Mouse (Mus musculus) left cerebral cortex, postnatal 14 days (tissue): ENCODE measurements at regions not wholly inside any gene's neighbourhood (a gene's known extent, or its start where the extent isn't known, plus 50 kb on each side); places are given as distances from the start of the nearest gene placed in this dataset.

ENCODE experiments used
- DNase-seq, 2 experiments: peaks; one replicate each; pipeline ENCODE4 v3.0.0; 2021 to 2022; ENCODE audit warnings: low spot score in 2 of 2, mixed read lengths in 1 of 2
- intact Hi-C: fragments of 180-260 bp; cut with DNase I; formaldehyde crosslinking; loops from one replicate; pipeline ENCODE4 v1.15.1; 2025

DNA sequence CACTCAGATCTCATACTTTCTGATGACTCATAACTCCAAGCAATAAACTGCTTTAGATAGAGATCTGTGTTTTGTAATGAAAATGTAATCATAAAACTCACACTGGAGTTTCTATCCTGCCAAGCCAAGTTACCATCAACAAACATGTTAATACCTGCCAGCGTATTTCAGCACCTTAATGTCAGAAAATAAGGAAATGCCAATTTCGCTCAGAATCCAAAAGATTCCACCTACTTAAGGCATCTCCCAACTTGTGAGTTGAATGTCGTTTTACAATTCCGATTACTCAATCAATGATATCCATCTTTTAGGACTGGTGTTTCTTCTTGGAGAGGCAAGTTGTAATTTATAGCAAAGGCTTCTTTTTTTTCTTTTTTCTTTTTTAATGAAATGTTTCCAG is 850.5 kb downstream of the Epha4 start:
- intact Hi-C loops, result no loop called here
- no peak for DNase-seq

- no peak for DNase-seq
- intact Hi-C loops, result no loop called here
These were observed 838.1 kb downstream of the Epha4 start for GRCm38 (mm10) chr1:76676836-76677235.

DNA sequence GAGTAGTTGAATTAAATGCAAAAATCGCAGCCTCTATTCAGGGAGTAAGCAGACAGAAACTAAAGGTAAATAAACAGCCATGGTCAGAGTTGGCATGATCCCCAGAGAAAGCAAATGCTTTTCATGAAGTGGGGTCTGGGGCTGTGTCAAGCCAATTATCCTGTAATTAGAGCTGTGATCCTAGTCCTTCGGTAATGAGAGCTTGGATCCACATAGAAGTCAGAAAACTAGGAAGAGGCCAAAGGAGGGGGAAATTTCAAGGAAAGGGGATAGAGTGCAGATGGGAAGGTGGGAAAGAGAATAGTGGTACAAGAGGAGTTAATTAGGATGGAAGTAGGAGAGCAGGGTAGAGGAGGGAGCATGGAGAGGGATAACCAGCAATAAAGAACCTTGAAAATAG is 809.3 kb downstream of the Epha4 start:
- DNase-seq, result no peak
- intact Hi-C loops, result no loop called here

DNA sequence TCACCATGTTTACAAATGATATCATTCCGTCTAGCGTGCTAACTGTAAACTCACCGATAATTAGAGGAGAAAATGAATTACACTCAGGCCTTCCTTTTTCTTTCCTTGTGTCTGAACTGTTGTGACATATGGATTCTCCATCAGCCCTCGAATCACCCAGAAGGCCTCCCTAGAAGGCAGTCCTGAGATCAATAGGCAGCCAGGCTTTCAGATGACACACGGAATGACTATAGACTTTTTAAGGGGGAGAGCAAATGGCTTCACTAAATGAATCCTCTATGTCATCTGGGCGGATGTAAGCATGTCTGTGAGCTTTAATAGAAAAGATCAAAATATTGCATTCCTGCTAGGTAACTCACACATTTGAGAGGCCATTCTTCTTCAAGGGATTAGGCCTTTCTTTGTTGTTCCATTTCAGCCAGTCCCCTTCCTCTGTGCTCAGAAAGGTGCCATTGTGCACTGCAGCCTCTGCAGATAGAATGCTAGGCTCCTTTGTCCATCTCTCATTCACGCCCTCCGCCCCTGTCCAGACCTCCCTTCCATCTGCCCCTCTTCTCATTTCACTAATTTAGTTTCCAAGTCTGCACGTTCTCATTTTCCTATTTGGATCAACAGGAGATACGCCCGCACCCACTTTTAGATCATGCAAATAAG is 797.1 kb downstream of the Epha4 start:
- DNase-seq, result no peak
- intact Hi-C loops, result no loop called here

GRCm38 (mm10) chr1:76724453-76724852 is 790.4 kb downstream of the Epha4 start:
- DNase-seq, result peak in 1 of 2 experiments; percentile 5
- intact Hi-C loops, result no loop called here

DNA sequence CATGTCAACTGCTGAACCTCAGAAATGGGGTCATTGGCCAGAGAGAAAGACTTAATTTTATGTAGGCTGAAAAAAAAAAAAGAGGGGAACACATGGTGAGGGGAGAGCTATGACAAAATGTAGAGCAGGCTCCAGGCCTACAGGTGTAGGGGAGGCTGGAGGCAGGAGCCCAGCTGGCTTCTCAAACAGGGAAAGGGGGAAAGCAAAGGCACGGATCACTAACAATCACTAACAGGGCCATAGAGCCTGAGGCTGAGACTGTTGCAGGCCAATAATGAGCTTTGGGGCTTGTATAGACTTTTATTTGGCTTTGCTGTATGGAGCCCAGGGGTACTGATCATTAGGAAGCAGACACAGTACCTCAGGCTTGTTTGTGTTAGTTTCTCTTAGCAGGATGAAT is 777.9 kb downstream of the Epha4 start:
- DNase-seq, result no peak
- intact Hi-C loops, result no loop called here

DNA sequence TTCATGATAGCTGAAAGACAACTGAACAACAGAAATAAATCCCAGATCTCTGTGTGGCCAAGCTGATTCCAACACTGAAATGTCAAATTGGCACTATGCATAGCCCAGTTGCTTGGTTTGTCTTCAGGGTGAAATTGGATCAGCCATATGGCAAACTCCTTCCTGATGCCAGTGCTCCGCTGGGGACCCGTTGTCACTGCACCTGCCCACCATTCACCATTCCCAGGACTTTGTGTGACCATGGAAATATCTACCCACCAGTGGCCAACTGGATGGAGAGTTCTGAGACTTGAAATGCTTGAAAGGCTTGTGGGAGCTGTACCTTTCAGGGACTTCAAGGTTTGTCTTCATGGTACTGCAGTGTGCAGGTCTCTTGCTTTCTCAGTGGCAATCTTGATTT is 777.2 kb downstream of the Epha4 start:
- no peak for DNase-seq
- intact Hi-C loops, result no loop called here

GRCm38 (mm10) chr1:76772694-76773093 is 742.2 kb downstream of the Epha4 start:
- intact Hi-C loops, result no loop called here
- DNase-seq, result no peak

- intact Hi-C loops, result no loop called here
- DNase-seq, result no peak
These were observed 728.0 kb downstream of the Epha4 start for GRCm38 (mm10) chr1:76786871-76787270.

- peak; percentile 3 to 9 for DNase-seq
- intact Hi-C loops, result no loop called here
These were observed 721.5 kb downstream of the Epha4 start for GRCm38 (mm10) chr1:76793438-76793837.

- intact Hi-C loops, result no loop called here
- no peak for DNase-seq
These were observed 695.0 kb downstream of the Epha4 start for GRCm38 (mm10) chr1:76819906-76820305.

DNA sequence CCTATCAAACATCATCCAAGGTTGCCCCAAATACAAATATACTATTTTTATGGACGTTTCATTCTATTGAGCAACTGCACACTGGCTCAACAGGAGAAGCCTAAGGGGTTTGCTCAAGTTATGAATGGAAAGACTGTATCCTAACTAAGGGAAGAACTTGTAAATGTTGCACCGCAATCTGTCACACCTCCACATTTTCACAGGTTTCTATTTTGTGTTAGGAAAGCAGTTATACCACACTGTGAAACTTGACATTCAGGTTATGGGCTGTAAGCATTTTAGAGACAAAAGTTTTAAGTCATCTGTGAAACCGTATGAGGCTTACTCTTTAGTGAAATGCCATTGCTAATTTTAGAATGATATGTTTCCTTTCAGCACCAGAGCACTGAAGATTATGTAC is 693.3 kb downstream of the Epha4 start:
- intact Hi-C loops, result no loop called here
- peak; percentile 16 to 69 for DNase-seq

- intact Hi-C loops, result no loop called here
- no peak for DNase-seq
These were observed 685.2 kb downstream of the Epha4 start for GRCm38 (mm10) chr1:76829690-76830089.

DNA sequence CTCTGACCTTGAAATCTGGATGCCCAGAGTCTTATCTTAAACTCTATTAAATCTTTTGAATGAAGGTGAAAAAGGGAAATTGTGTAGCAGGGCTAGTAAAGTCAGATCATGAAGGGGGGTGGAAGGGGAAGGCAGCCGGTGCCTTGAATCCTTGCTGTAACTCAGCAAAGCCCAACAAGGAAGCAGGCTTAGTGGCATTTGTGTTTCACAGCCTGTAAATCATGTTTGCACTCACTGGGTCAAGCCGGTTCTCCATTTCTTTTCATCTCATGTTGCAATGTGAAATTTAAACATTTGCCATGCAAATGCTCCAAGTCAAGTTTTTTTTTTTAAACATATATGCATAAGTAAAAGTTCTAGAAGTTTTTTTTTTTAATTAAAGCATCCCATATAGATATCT is 682.6 kb downstream of the Epha4 start:
- intact Hi-C loops, result no loop called here
- DNase-seq, result no peak

DNA sequence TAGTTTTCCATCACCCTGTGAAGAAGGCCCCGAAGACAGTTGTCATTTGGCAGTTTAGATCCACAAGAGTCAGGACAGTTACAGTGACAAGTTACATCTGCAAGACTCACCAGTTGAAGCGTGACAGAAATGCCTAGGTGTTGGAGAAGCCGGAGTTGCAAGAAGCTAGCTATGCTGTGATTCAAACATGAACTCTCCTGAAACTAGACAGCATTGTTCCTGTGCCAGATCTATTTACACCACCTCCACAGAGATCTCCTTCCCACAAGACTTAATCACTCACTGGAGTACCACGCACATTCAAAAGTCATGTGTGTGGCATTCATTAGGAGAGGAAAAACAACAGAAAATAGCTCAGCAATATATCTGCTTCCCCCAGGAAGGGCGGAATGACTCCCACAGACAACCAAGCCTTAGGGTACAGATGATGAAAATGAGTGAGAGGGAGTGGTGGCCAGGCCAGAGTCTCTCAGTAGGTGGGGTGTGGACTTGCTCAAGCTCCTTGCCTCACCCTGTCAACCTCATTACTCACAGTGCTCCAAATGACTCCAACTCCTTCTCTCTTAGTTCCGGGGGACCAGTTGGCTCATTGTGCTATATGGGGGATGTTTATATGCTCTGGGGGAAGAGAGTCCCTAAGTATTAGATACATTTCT is 679.7 kb downstream of the Epha4 start:
- no peak for DNase-seq
- intact Hi-C loops, result no loop called here

DNA sequence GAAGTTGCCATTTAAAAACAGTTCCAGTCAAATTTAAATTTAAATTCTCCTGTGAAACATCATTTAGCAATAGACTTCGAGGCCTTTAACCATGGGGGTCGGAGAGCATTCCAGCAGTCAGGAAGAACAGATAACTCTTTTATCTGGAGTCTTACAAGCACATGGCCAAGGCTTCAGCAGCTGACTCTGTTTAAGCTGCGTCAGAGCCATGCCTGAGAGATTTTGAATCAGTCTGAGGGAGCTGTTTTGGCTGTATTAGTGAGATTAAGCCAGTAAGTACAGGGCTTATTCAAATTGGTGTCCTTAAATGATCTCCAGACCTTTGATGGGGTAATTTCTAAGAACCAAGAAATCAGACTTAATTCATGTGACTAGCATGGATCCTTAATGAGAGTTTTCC is 665.5 kb downstream of the Epha4 start:
- no peak for DNase-seq
- intact Hi-C loops, result no loop called here

DNA sequence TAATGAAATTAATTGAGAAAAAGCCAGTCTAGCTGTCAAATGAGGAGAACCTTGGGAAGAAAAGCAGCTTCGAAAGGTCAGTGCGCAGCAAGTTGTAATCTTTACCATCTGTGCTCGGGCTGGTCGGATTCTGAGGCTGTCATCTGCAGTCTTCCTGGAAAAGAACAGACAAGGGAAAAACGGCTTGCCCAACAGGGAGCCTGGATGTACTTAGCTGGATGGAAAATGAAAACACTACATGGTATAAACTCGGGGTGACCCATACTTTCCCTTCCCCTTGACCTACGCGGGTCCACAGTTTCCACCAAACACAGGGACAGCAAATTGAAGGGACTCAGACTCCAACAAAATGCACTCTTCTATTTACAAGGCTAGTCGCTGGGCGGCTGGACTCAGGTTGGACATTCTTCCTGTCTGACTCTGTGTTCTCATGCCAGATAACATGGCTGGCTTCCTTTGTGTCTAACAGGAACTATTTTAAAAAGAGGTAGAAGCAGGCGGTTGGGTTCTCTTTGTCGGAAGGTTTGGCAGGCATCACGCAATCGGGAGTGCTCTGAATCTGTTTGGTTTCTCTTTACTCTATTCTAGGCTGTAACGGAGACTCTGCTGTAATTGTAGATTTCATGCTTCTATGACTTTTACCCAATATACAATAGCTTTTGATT is 648.5 kb downstream of the Epha4 start:
- peak; percentile 7 to 15 for DNase-seq
- intact Hi-C loops, result no loop called here

DNA sequence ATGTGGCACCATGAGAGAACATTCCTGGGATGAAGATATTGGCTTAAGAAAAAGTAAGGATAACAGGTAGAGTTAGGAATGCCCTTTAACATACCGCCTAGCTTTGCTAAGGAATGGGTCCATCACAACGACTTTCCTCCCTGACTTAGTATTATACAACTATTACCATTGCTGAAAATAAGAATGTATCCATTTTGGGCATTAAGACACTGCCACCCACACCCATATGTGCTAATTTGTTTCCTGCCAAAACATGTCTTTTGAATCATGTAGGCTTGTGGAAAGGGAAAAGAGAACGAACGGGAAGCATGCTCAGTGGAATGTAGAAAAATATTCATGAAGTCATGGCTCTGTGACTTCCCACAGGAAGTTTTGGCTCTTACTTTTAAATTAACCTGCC is 641.7 kb downstream of the Epha4 start:
- peak; percentile 49 to 66 for DNase-seq
- intact Hi-C loops, result no loop called here

DNA sequence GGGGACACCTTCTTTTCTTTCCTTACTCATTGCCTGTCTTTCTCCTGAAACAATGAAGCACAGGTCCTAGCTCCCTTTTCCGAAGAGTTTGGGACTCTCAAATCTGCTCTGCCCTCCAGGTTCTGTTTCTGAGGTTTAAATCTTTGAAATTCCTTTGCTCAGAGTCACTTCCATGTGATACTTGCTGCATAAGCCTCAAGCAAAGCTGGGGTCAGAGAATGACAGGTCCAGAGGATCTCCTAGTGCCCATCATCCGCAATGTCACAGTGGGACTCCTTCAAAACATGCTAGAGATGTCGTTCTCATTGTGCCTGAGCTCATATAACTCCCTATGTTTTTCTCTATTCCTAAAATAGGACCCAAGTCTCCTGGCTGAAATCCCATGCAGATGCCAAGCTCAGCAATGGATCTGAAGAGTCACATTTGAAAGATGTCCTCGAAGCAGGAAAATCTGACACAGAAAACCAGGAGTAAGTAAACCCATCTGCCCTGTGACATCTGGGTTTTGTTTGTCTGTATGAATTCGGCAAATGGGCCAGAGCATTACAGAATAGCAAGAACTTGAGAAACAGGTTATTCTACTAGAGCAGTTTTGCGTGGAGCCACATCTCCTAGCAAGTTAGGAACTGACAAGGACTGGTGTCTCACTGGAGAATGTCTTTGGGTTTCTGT is 634.6 kb downstream of the Epha4 start:
- intact Hi-C loops, result no loop called here

DNA sequence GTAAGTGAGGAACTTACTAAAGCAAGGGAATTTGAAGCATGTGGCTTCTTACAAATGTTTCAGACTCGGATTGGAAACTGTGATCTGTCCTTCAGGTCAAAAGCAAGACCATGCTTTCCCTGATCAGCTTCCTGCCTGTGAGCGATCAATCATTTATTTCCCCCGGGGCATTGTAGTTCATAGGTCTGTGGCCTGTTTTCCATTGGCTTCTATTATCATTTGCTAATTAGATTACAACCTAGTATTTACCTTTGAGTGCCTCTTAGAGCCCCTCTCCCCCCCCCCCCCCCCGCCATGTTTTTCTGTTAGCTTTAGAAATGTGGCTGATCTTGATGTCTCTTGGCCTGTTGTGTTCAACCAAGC is 634.1 kb downstream of the Epha4 start:
- intact Hi-C loops, result no loop called here
- no peak for DNase-seq

More for the DNA sequence above, 634.6 kb downstream of the Epha4 start:
- peak in 1 of 2 experiments; percentile 18 for DNase-seq
